Mouse (Mus musculus): ENCODE measurements around the gene Stxbp6. TPM values are rescaled to one million over a fixed set of nuclear protein-coding genes. Genes with fewer than 3 reads are reported as not detected.
"Not testable (repeated sequence)": the region's sequence is repeated elsewhere in the genome, so short reads cannot be mapped to it uniquely, and the experiment has no call there.

The Stxbp6 gene
- total RNA-seq, 2 experiments from 2014 or later: 1.5 to 1.6 TPM

GRCm38 (mm10) chr12:45060804-45061203, 13.7 kb downstream of the Stxbp6 start:
- no peak for ATAC-seq (replicated peaks; ENCODE audit: low FRiP score, poor library complexity, severe bottlenecking)

- no peak for ATAC-seq (replicated peaks; ENCODE audit: low FRiP score, poor library complexity, severe bottlenecking)
These were observed 16.5 kb downstream of the Stxbp6 start for GRCm38 (mm10) chr12:45058007-45058406.

- ATAC-seq (replicated peaks; ENCODE audit: low FRiP score, poor library complexity, severe bottlenecking): no peak
These were observed 18.1 kb downstream of the Stxbp6 start for GRCm38 (mm10) chr12:45056372-45056771.

- no peak for ATAC-seq (replicated peaks; ENCODE audit: low FRiP score, poor library complexity, severe bottlenecking)
These were observed 21.2 kb downstream of the Stxbp6 start for GRCm38 (mm10) chr12:45053319-45053718.

GRCm38 (mm10) chr12:45052860-45053259, 21.6 kb downstream of the Stxbp6 start:
- no peak for ATAC-seq (replicated peaks; ENCODE audit: low FRiP score, poor library complexity, severe bottlenecking)

- no peak for ATAC-seq (replicated peaks; ENCODE audit: low FRiP score, poor library complexity, severe bottlenecking)
These were observed 24.6 kb downstream of the Stxbp6 start for GRCm38 (mm10) chr12:45049894-45050293.

GRCm38 (mm10) chr12:45047711-45048110, 26.8 kb downstream of the Stxbp6 start:
- ATAC-seq (replicated peaks; ENCODE audit: low FRiP score, poor library complexity, severe bottlenecking): not testable (repeated sequence)

- no peak for ATAC-seq (replicated peaks; ENCODE audit: low FRiP score, poor library complexity, severe bottlenecking)
These were observed 27.3 kb downstream of the Stxbp6 start for GRCm38 (mm10) chr12:45047172-45047571.

- ATAC-seq (replicated peaks; ENCODE audit: low FRiP score, poor library complexity, severe bottlenecking): no peak
These were observed 29.9 kb downstream of the Stxbp6 start for GRCm38 (mm10) chr12:45044581-45044980.

- no peak for ATAC-seq (replicated peaks; ENCODE audit: low FRiP score, poor library complexity, severe bottlenecking)
These were observed 31.9 kb downstream of the Stxbp6 start for GRCm38 (mm10) chr12:45042591-45043091.

GRCm38 (mm10) chr12:45037496-45037895, 37.0 kb downstream of the Stxbp6 start:
- no peak for ATAC-seq (replicated peaks; ENCODE audit: low FRiP score, poor library complexity, severe bottlenecking)

- ATAC-seq (replicated peaks; ENCODE audit: low FRiP score, poor library complexity, severe bottlenecking): no peak
These were observed 37.4 kb downstream of the Stxbp6 start for GRCm38 (mm10) chr12:45037091-45037490.

- ATAC-seq (replicated peaks; ENCODE audit: low FRiP score, poor library complexity, severe bottlenecking): no peak
These were observed 43.8 kb downstream of the Stxbp6 start for GRCm38 (mm10) chr12:45030681-45031080.

- ATAC-seq (replicated peaks; ENCODE audit: low FRiP score, poor library complexity, severe bottlenecking): no peak
These were observed 48.2 kb downstream of the Stxbp6 start for GRCm38 (mm10) chr12:45026347-45026746.

- no peak for ATAC-seq (replicated peaks; ENCODE audit: low FRiP score, poor library complexity, severe bottlenecking)
These were observed 54.5 kb downstream of the Stxbp6 start for GRCm38 (mm10) chr12:45020018-45020417.

GRCm38 (mm10) chr12:45019059-45019822, 55.3 kb downstream of the Stxbp6 start:
- ATAC-seq (replicated peaks; ENCODE audit: low FRiP score, poor library complexity, severe bottlenecking): no peak

GRCm38 (mm10) chr12:45013246-45013756, 61.2 kb downstream of the Stxbp6 start:
- ATAC-seq (replicated peaks; ENCODE audit: low FRiP score, poor library complexity, severe bottlenecking): no peak

GRCm38 (mm10) chr12:45011436-45012089, 62.9 kb downstream of the Stxbp6 start:
- no peak for ATAC-seq (replicated peaks; ENCODE audit: low FRiP score, poor library complexity, severe bottlenecking)

GRCm38 (mm10) chr12:45011006-45011405, 63.5 kb downstream of the Stxbp6 start:
- ATAC-seq (replicated peaks; ENCODE audit: low FRiP score, poor library complexity, severe bottlenecking): no peak

- ATAC-seq (replicated peaks; ENCODE audit: low FRiP score, poor library complexity, severe bottlenecking): no peak
These were observed 64.4 kb downstream of the Stxbp6 start for GRCm38 (mm10) chr12:45009984-45010611.

Measured in erythroblast, adult 5-6 weeks (primary cell).